Mouse (Mus musculus): Measurements from ENCODE around the gene Ctps. TPM values are rescaled to one million over a fixed set of nuclear protein-coding genes. Genes with fewer than 3 reads are reported as not detected.

Ctps gene
- polyA plus RNA-seq, 1 experiment from 2014 or later: 108 TPM

DNA sequence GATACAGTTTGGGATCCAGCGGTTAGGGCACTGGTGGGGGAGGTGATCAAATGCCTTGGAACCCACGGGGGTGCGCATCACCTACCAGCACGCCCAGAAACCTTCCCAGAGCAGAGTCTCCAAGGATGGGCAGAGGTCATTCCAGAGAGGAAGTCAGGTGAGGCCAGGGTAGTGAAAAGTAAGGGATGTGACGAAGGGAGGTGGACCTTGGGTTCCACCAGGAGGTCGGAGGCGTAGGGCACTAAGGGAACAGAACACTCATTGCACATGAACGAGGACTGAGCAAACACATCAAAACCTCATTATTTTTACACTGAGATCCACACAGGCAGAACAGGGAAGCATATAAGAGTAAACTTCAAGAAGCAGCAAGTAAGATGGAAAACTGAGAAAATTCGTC is 11.6 kb upstream of the Ctps start:
- 83% methylated on average over 9 of the region's 9 CpGs for WGBS
- DNase-seq (ENCODE audit: low spot score) (no peak), ATAC-seq (no peak)

DNA sequence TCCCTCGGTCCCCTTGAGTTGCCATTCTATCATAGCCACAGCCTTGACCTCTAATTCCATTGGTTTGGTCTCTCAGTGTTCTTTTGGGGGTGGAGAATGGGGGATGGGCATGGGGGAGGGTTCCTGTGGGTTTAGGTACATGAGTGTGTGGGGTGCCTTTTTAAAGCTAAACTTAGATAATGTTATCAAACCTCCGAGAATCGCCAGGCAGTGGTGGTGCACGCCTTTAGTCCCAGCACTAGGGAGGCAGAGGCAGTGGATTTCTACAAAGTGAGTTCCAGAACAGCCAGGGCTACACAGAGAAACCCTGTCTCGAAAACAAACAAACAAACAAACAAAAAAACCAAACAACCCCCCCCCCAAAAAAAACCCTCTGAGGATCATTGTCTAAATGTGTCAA is 10.8 kb upstream of the Ctps start:
- Histone ChIP-seq H3K9ac (ENCODE audit: low read length) (no peak overlapping the region), H3K36me3 (ENCODE audit: control insufficient read depth, insufficient read depth, low read length) (no peaks in the 10 kb centered on the region), H3K4me2 (ENCODE audit: low read length) (no peak overlapping the region), H3K27me3 (replicated peaks; ENCODE audit: control insufficient read depth, insufficient read depth, low read length) (no peaks in the 10 kb centered on the region), H3K27ac (ENCODE audit: low read depth, low read length) (no peak overlapping the region), H3K4me3 (ENCODE audit: low read depth, low read length) (no peak overlapping the region), H3K4me1 (ENCODE audit: control insufficient read depth, insufficient read depth, low read length) (no peaks in the 10 kb centered on the region), H3K9me3 (replicated peaks; ENCODE audit: control insufficient read depth, low read length) (no peaks in the 10 kb centered on the region)
- DNase-seq (ENCODE audit: low spot score) (no peak), ATAC-seq (no peak)
- WGBS: 84% methylated on average over 5 of the region's 5 CpGs

More for the DNA sequence above, 11.6 kb upstream of the Ctps start:
- Histone ChIP-seq H3K4me3 (ENCODE audit: low read depth, low read length) (no peak overlapping the region), H3K4me1 (ENCODE audit: control insufficient read depth, insufficient read depth, low read length) (no peaks in the 10 kb centered on the region), H3K27me3 (replicated peaks; ENCODE audit: control insufficient read depth, insufficient read depth, low read length) (no peaks in the 10 kb centered on the region), H3K36me3 (ENCODE audit: control insufficient read depth, insufficient read depth, low read length) (no peaks in the 10 kb centered on the region), H3K27ac (ENCODE audit: low read depth, low read length) (no peak overlapping the region), H3K9me3 (replicated peaks; ENCODE audit: control insufficient read depth, low read length) (no peaks in the 10 kb centered on the region), H3K9ac (ENCODE audit: low read length) (no peak overlapping the region), H3K4me2 (ENCODE audit: low read length) (no peak overlapping the region)

DNA sequence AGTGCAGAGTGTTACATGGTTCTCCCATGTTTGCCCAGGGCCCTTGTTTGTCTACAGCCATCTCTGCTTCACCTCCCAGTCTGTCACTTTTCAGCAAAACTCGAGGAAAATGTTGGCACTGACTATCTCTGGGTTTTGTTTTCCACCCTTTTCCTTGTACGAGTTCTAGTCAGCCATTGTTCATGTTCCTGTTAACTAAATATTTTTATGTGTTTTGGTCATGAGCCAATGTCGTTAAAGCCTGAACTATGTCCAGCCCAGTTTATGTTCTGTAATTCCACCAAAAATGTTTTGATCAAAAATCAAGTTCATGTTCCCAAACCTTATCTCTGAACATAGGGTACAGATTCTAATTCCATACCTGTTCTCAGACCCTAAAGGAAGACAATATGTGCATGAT is 1.6 kb upstream of the Ctps start:
- Histone ChIP-seq H3K4me1 (ENCODE audit: control insufficient read depth, insufficient read depth, low read length) (peaks cover 20% of the 10 kb centered on the region), H3K36me3 (ENCODE audit: control insufficient read depth, insufficient read depth, low read length) (no peaks in the 10 kb centered on the region), H3K4me3 (ENCODE audit: low read depth, low read length) (no peak overlapping the region), H3K4me2 (ENCODE audit: low read length) (no peak overlapping the region), H3K9ac (ENCODE audit: low read length) (no peak overlapping the region), H3K27ac (ENCODE audit: low read depth, low read length) (no peak overlapping the region), H3K9me3 (replicated peaks; ENCODE audit: control insufficient read depth, low read length) (no peaks in the 10 kb centered on the region), H3K27me3 (replicated peaks; ENCODE audit: control insufficient read depth, insufficient read depth, low read length) (no peaks in the 10 kb centered on the region)
- ATAC-seq (no peak), DNase-seq (ENCODE audit: low spot score) (no peak)
- 54% methylated on average over 3 of the region's 3 CpGs for WGBS

DNA sequence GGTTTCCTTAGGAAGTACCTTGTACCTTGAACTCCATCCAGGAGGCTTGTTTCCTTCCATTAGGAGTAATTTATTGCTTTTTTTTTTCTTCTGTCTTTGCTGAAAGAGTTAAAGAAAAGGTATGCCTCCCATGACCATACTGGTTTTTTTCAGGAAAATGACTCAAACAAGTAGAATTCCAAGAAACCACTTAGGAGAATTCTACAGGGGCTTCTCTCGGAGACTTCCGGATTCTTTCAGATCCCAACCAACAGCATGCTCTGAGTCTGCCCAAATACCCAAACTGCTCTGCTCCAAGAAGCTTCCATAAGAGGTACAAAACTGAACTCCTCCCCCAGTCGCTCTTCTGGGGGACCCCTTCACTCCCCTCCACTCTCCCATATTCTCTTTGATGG is 991 bp upstream of the Ctps start:
- 78% methylated on average over 3 of the region's 3 CpGs for WGBS
- Histone ChIP-seq H3K4me1 (ENCODE audit: control insufficient read depth, insufficient read depth, low read length) (peaks cover 20% of the 10 kb centered on the region), H3K4me2 (ENCODE audit: low read length) (peak overlapping the region; percentile 80), H3K9ac (ENCODE audit: low read length) (no peak overlapping the region; the same call in 1 of the 2 replicates), H3K9me3 (replicated peaks; ENCODE audit: control insufficient read depth, low read length) (no peaks in the 10 kb centered on the region), H3K4me3 (ENCODE audit: low read depth, low read length) (peak overlapping the region; percentile 77; the same call in 1 of the 2 replicates), H3K27me3 (replicated peaks; ENCODE audit: control insufficient read depth, insufficient read depth, low read length) (no peaks in the 10 kb centered on the region), H3K27ac (ENCODE audit: low read depth, low read length) (no peak overlapping the region), H3K36me3 (ENCODE audit: control insufficient read depth, insufficient read depth, low read length) (peaks cover 3% of the 10 kb centered on the region; the same call in 1 of the 2 replicates)
- ATAC-seq (no peak), DNase-seq (ENCODE audit: low spot score) (no peak)

DNA sequence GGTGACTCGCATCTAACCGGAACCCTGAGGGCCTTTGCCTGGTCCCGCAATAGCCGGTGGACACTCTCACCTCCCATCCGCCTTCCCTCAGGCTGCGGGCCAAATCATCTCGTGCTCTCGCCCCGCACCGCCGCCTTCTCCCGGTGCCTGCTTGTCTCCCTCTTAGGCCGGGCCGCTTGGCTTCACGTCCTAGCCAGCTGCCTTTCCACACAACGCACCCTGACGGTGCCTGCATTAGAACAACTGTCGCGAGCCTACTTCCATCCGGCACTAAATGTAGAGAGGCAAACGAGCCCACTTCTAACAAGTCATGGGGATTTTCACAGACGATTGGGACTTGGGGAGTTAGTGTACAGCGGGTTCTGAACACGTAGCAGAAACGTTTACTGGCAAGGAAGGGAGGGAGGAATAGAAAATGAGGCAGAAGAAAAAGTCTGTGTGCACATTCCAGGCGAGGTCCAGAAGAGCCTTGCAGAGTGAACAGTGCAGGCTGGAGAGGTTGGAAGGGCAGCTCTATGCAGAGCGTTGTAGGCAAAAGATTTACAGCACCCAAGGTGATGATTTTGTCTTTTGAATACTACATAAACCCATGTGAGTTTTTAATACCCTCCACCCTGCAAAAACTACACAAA is 478 bp upstream of the Ctps start:
- Histone ChIP-seq H3K27ac (ENCODE audit: low read depth, low read length) (peak overlapping the region; percentile 95), H3K9me3 (replicated peaks; ENCODE audit: control insufficient read depth, low read length) (no peaks in the 10 kb centered on the region), H3K4me3 (ENCODE audit: low read depth, low read length) (peak overlapping the region; percentile 77), H3K4me2 (ENCODE audit: low read length) (peak overlapping the region; percentile 80), H3K27me3 (replicated peaks; ENCODE audit: control insufficient read depth, insufficient read depth, low read length) (no peaks in the 10 kb centered on the region), H3K36me3 (ENCODE audit: control insufficient read depth, insufficient read depth, low read length) (peaks cover 5% of the 10 kb centered on the region), H3K4me1 (ENCODE audit: control insufficient read depth, insufficient read depth, low read length) (peaks cover 20% of the 10 kb centered on the region), H3K9ac (ENCODE audit: low read length) (peak overlapping the region; percentile 90)
- DNase-seq (ENCODE audit: low spot score): no peak
- ATAC-seq: peak; percentile 63
- 1% methylated on average over 27 of the region's 27 CpGs for WGBS

DNA sequence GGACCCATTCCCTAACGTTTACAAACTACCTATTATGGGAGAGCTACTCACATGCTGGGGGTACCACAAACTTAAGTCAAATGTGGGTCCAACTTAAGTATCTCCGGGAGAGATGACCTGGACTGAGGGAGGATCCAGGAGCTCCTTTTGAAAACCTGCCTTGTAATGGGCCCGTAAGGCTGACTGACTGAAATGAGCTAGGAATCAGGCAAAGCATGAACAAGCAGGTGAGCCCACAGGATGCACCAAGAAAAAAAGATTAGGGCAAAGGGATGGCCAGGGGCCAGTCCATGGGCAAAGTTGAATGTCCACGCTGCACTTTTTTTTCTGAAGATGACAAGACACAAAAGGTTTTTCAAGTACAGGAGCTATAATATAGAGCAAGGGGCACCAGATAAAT is 1.1 kb downstream of the Ctps start:
- peak overlapping the region; percentile 80 for H3K4me2 ChIP-seq (ENCODE audit: low read length)
- H3K36me3 ChIP-seq (ENCODE audit: control insufficient read depth, insufficient read depth, low read length): peaks cover 20% of the 10 kb centered on the region
- no peaks in the 10 kb centered on the region for H3K9me3 ChIP-seq (replicated peaks; ENCODE audit: control insufficient read depth, low read length)
- peak overlapping the region; percentile 77 for H3K4me3 ChIP-seq (ENCODE audit: low read depth, low read length)
- peaks cover 20% of the 10 kb centered on the region for H3K4me1 ChIP-seq (ENCODE audit: control insufficient read depth, insufficient read depth, low read length)
- H3K27ac ChIP-seq (ENCODE audit: low read depth, low read length): peak overlapping the region; percentile 95
- H3K27me3 ChIP-seq (replicated peaks; ENCODE audit: control insufficient read depth, insufficient read depth, low read length): no peaks in the 10 kb centered on the region
- 2% methylated on average over 4 of the region's 4 CpGs for whole genome bisulfite sequencing
- no peak for DNase-seq (ENCODE audit: low spot score)
- peak overlapping the region; percentile 90 for H3K9ac ChIP-seq (ENCODE audit: low read length)
- no peak for ATAC-seq

DNA sequence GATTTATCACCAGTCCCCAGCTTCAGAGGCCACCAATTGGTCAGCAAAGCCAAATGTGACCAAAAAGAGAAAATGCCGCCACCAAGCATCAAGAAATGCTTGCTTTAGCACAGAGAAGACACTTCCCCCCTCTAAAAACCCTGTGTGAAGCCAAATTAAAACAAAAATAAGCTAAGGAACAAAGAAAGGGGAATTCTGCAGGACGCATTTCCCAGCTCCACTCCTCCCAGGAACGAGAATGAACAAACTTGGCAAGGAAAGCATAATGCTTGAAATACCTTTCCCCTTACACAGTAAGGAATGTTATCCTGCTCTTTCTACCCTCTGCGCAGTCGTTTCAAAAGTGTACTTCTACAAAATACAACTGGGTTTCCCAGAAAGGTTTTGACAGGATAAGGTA is 2.1 kb downstream of the Ctps start:
- H3K36me3 ChIP-seq (ENCODE audit: control insufficient read depth, insufficient read depth, low read length): peaks cover 30% of the 10 kb centered on the region
- ATAC-seq (no peak), DNase-seq (ENCODE audit: low spot score) (peak; percentile 39)
- H3K27ac ChIP-seq (ENCODE audit: low read depth, low read length): no peak overlapping the region
- no peaks in the 10 kb centered on the region for H3K9me3 ChIP-seq (replicated peaks; ENCODE audit: control insufficient read depth, low read length)
- 32% methylated on average over 5 of the region's 5 CpGs for WGBS
- peak overlapping the region; percentile 80 for H3K4me2 ChIP-seq (ENCODE audit: low read length)
- peaks cover 20% of the 10 kb centered on the region for H3K4me1 ChIP-seq (ENCODE audit: control insufficient read depth, insufficient read depth, low read length)
- peak overlapping the region; percentile 77 for H3K4me3 ChIP-seq (ENCODE audit: low read depth, low read length)
- peak overlapping the region; percentile 32; the same call in 1 of the 2 replicates for H3K9ac ChIP-seq (ENCODE audit: low read length)
- no peaks in the 10 kb centered on the region for H3K27me3 ChIP-seq (replicated peaks; ENCODE audit: control insufficient read depth, insufficient read depth, low read length)

DNA sequence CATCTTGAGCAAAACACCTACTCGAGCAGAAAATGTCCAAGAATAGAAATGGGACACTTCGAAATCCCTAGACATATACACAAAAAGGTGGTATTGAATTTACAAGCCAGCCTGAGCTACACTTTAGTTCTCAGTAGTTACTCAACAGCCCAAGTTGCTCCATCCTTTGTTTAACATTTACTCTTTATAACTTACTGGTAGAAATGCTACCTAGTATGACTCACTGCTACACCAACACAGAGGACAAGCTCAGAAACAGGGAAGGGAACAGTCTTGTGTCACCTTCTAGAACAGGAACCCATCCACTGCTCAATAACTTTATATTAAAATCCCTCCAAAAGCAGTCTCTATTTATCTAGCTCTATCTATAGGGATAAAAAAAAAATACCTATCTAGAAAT is 4.3 kb downstream of the Ctps start:
- ATAC-seq (no peak), DNase-seq (ENCODE audit: low spot score) (no peak)
- H3K27me3 ChIP-seq (replicated peaks; ENCODE audit: control insufficient read depth, insufficient read depth, low read length): no peaks in the 10 kb centered on the region
- H3K9me3 ChIP-seq (replicated peaks; ENCODE audit: control insufficient read depth, low read length): no peaks in the 10 kb centered on the region
- H3K9ac ChIP-seq (ENCODE audit: low read length): no peak overlapping the region
- no peak overlapping the region for H3K27ac ChIP-seq (ENCODE audit: low read depth, low read length)
- H3K4me1 ChIP-seq (ENCODE audit: control insufficient read depth, insufficient read depth, low read length): peaks cover 18% of the 10 kb centered on the region
- no peak overlapping the region for H3K4me2 ChIP-seq (ENCODE audit: low read length)
- H3K4me3 ChIP-seq (ENCODE audit: low read depth, low read length): no peak overlapping the region
- WGBS: 92% methylated on average over 2 of the region's 2 CpGs
- H3K36me3 ChIP-seq (ENCODE audit: control insufficient read depth, insufficient read depth, low read length): peaks cover 49% of the 10 kb centered on the region

DNA sequence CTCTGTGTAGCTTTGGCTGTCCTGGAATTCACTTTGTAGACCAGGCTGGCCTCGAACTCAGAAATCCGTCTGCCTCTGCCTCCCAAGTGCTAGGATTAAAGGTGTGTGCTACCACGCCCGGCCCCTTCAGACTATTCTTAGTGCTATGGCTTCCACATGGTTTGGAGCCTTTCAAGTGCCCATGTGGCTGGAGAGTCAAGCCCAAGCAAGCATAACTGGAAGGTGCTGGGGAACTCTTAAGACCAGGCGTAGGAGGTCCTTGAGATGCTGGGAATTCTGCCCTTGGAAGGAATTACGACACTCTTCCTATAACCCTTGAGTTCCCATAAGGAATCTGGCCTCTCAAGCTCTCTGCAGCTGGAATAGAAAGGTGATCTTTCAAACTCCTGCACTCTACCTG is 13.5 kb downstream of the Ctps start:
- no peaks in the 10 kb centered on the region for H3K27me3 ChIP-seq (replicated peaks; ENCODE audit: control insufficient read depth, insufficient read depth, low read length)
- no peaks in the 10 kb centered on the region for H3K4me1 ChIP-seq (ENCODE audit: control insufficient read depth, insufficient read depth, low read length)
- H3K9ac ChIP-seq (ENCODE audit: low read length): no peak overlapping the region
- no peak overlapping the region for H3K4me2 ChIP-seq (ENCODE audit: low read length)
- no peaks in the 10 kb centered on the region for H3K9me3 ChIP-seq (replicated peaks; ENCODE audit: control insufficient read depth, low read length)
- ATAC-seq (no peak), DNase-seq (ENCODE audit: low spot score) (no peak)
- WGBS: 99% methylated on average over 6 of the region's 6 CpGs
- H3K36me3 ChIP-seq (ENCODE audit: control insufficient read depth, insufficient read depth, low read length): peaks cover 94% of the 10 kb centered on the region
- H3K27ac ChIP-seq (ENCODE audit: low read depth, low read length): no peak overlapping the region
- no peak overlapping the region for H3K4me3 ChIP-seq (ENCODE audit: low read depth, low read length)

All from forebrain, embryonic 14.5 days (tissue).